Mouse (Mus musculus) C2C12 (cell line): Measurements from ENCODE around the gene Med13l. TPM values are rescaled to one million over a fixed set of nuclear protein-coding genes. Genes with fewer than 3 reads are reported as not detected.

Experiments
- H3K27me3 ChIP-seq: one replicate; pipeline ENCODE4 v1.6.1; 2011; ENCODE audit not compliant: control insufficient read depth, insufficient read depth, insufficient read length
- H3K36me3 ChIP-seq: one replicate; pipeline ENCODE4 v1.6.1; 2011; ENCODE audit not compliant: control insufficient read depth, insufficient read depth
- H3K4me3 ChIP-seq: one replicate; pipeline ENCODE4 v1.5.1; 2011; ENCODE audit warnings: mild to moderate bottlenecking, control low read depth; ENCODE audit not compliant: poor library complexity, insufficient read depth, severe bottlenecking
- H3K79me2 ChIP-seq: one replicate; pipeline ENCODE4 v1.6.1; 2011; ENCODE audit not compliant: control insufficient read depth, insufficient read depth
- H3K79me3 ChIP-seq: one replicate; pipeline ENCODE4 v1.6.1; 2011; ENCODE audit warnings: low read depth, control low read depth
- H3ac ChIP-seq: one replicate; pipeline ENCODE3; 2011; ENCODE audit warnings: low read depth; ENCODE audit not compliant: control insufficient read depth, insufficient read length
- CEBPB ChIP-seq: IDR thresholded peaks from one replicate; pipeline ENCODE4 v1.6.1; 2011; ENCODE audit warnings: low read depth, mild to moderate bottlenecking, control low read depth, moderate library complexity
- CTCF ChIP-seq: IDR thresholded peaks from one replicate; pipeline ENCODE4 v1.5.1; 2011; ENCODE audit not compliant: control insufficient read depth, insufficient read depth, insufficient read length
- FOSL1 ChIP-seq: IDR thresholded peaks from one replicate; pipeline ENCODE4 v1.8.0; 2011; ENCODE audit warnings: mild to moderate bottlenecking, low read length; ENCODE audit not compliant: poor library complexity, insufficient read depth, severe bottlenecking
- MAX ChIP-seq: IDR thresholded peaks from one replicate; pipeline ENCODE4 v1.6.1; 2011; ENCODE audit warnings: mild to moderate bottlenecking, control low read depth
- MYOD1 ChIP-seq: IDR thresholded peaks from one replicate; pipeline ENCODE4 v1.6.1; 2011; ENCODE audit warnings: low read depth; ENCODE audit not compliant: control insufficient read depth, insufficient read length
- MYOG ChIP-seq: IDR thresholded peaks from one replicate; pipeline ENCODE4 v1.6.1; 2011; ENCODE audit not compliant: control insufficient read depth, insufficient read length; ENCODE audit errors: extremely low read depth
- USF1 ChIP-seq: IDR thresholded peaks from one replicate; pipeline ENCODE4 v1.6.1; 2011; ENCODE audit warnings: low read depth, mild to moderate bottlenecking, control low read depth, moderate library complexity
- polyA plus RNA-seq: library from polyadenylated mRNA; unstranded; fragments of >200 nt; fragmentation: generic; extraction: Trizol; gene quantifications from one replicate; pipeline ENCODE4 v1.2.1, GENCODE M21; 2012; ENCODE audit warnings: missing spikeins

Med13l gene
- polyA plus RNA-seq, 1 experiment = 6.7 TPM

DNA sequence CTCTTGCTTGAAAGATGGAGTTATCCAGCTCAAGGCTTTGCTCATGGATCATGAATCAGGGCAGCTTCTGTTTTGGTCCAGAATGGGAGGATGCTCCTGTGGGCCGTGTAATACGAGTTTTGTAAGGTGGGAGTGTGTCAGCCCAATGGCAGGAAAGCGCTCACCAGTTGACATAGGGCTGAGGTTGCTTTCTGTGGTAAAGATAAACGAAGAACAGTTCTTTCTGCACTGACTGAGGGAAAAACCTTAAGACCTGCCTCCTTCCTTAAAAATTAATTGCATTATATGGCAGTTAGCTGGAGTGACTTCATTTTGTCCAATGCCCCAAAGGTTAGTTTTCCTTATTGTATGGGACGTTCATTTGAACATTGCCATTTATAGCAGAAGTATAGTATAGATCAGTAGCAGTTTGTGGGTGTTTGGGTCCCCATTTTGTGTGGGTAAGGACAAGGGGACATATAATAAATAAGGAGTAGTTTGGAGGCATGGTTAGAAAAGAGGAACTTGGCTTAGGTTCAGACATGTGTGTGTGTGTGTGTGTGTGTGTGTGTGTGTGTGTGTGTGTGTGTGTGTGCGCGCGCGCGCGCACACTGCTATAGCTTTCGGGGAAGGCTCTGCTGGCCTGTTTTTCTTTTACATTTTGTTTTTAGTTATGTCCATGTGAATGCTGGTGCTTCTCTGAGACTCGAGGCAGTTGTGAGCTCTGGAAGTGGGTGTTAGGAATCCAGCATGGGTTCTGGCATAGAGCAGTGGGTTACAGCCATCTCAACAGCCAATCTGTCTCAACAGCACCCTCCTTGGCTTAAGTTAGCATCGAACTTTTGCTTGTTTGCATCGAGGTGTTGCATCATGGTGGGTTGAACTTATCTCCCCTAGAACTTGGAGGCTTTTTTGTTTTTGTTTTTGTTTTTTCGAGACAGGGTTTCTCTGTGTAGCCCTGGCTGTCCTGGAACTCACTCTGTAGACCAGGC lies 76.2 kb downstream of the Med13l start:
- H3K4me3 ChIP-seq = no peak overlapping the region
- no peaks in the 10 kb centered on the region for H3K27me3 ChIP-seq
- H3K79me2 ChIP-seq = peaks cover 95% of the 10 kb centered on the region
- no peak overlapping the region for H3ac ChIP-seq
- no peak for TF ChIP-seq MYOD1
- no peak for TF ChIP-seq MYOG
- no peak for TF ChIP-seq MAX
- TF ChIP-seq CEBPB = no peak
- TF ChIP-seq USF1 = no peak
- TF ChIP-seq FOSL1 = no peak
- TF ChIP-seq CTCF = no peak
- H3K36me3 ChIP-seq = no peaks in the 10 kb centered on the region
- H3K79me3 ChIP-seq = peaks cover 57% of the 10 kb centered on the region

DNA sequence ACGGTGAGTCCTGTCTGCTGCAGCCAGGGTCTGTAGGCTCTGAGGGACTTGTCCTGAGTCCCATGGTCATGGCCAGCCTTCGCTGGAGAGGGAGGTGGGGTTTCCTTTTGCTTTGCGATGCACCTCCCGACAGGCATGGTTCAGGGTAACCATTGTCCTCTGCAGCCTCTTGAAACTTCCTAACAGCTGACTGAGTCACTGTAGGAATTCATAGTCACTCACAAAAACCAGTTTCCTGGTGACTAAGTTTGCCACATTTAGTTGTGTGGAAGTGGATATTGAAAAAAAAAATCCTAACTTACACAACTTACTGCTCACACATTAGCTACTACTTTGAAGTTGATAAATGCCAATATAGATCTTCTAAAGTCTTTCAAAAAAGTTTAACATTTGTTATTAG lies 77.5 kb downstream of the Med13l start:
- Histone ChIP-seq H3K36me3 (no peaks in the 10 kb centered on the region), H3K79me3 (peaks cover 57% of the 10 kb centered on the region), H3ac (peak overlapping the region; percentile 59), H3K27me3 (no peaks in the 10 kb centered on the region), H3K4me3 (no peak overlapping the region), H3K79me2 (peaks cover 91% of the 10 kb centered on the region)
- no peak for TF ChIP-seq CEBPB
- peak; percentile 11 for TF ChIP-seq MYOD1

DNA sequence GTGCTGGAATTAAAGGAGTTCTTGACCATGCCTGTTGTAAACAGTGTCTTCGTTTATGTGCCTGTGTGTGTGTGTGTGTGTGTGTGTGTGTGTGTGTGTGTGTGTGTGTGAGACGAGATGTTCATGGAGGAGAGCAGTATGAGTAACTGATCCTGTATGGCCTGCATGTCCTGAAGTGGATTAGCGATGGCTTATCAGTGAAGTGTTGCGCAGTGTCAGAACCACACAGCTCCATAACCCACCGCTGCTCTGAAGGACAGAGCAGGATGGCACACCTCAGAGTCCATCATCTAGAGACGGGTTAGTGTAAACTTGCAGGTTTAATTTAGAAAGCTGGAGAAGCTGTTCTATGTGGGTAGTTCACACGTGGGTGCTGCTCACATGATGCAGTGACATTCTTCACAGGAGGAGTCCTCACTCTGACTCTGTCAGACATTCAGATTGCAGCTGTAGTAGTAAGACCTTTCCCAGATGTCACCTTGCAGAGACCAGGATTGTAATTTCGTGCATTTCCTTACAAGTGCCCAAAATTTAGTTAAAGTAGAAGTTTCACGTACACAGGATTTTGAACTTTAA lies 78.1 kb downstream of the Med13l start:
- H3K4me3 ChIP-seq = no peak overlapping the region
- no peak overlapping the region for H3ac ChIP-seq
- H3K36me3 ChIP-seq = no peaks in the 10 kb centered on the region
- H3K79me3 ChIP-seq = peaks cover 55% of the 10 kb centered on the region
- no peaks in the 10 kb centered on the region for H3K27me3 ChIP-seq
- peaks cover 92% of the 10 kb centered on the region for H3K79me2 ChIP-seq
- TF ChIP-seq MAX = no peak
- no peak for TF ChIP-seq CTCF
- TF ChIP-seq CEBPB = no peak
- no peak for TF ChIP-seq MYOD1
- no peak for TF ChIP-seq FOSL1
- no peak for TF ChIP-seq MYOG
- no peak for TF ChIP-seq USF1

DNA sequence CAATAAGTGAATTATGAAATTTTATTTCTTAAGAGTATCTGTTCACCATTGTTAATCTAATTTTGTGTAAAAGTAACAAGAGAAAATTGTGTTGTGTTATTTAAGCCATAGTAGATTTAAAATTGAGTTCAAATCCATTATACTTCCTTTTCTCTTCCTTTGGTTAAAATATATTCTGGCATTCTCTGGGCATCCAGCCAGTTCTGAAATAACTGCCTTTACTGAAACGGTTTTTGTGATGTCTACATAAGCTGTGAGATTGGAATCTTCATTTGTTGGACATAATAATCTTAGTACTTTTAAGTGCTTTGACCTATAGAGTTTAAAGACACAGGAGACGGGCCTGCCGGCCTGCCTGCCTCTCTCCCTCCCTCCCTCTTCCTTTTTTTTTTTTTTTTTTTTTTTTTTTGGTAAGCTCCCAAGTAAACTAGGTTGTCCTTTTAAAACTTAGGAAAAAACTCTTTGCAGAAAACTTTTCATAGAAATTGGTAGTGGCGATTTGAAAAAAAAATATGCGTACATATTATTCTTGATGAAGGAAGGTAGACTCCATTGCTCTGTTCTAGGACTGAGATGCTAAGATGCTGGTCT lies 78.7 kb downstream of the Med13l start:
- no peak for TF ChIP-seq FOSL1
- TF ChIP-seq MYOD1 = no peak
- no peak for TF ChIP-seq MAX

DNA sequence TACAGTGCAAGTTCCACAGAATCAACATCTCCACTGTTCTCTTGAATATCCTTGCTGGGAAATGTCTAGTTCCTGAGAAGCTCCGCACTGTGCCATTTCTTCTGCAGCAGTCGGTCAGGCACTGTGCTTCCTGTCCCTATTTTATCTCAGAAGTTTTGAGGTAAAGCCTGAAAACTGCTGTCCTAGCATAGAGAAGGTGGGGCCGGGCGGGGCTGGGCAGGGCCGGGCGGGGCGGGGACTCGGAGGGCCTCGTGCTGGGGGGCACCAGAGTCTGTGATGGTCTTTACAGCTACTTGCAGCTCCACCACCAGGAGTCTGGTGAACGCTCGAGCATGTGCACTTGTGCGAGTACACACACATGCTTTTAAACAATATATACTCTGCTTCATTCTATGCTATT lies 83.6 kb downstream of the Med13l start:
- H3ac ChIP-seq = no peak overlapping the region

More for the DNA sequence above, 78.7 kb downstream of the Med13l start:
- Histone ChIP-seq H3K79me3 (peaks cover 50% of the 10 kb centered on the region), H3K27me3 (no peaks in the 10 kb centered on the region), H3K4me3 (no peak overlapping the region), H3ac (no peak overlapping the region), H3K79me2 (peaks cover 91% of the 10 kb centered on the region), H3K36me3 (no peaks in the 10 kb centered on the region)

DNA sequence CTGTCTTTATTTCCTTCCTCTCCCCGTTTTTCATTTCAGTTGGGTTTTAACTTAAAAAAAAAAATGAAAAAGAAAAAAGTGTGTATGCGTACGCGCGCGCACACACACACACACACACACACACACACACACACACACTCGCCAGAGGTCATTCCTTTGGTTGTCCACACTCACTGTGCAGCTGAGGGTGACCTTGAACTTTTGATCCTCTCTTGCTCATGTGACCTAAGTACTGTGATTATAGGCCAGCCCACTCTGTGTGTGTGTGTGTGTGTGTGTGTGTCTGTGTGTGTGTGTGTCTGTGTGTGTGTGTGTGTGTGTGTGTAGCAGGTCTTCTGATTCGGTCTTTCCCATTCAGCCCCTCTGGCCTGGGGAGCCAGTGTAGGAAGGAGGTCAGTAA lies 84.0 kb downstream of the Med13l start:
- Histone ChIP-seq H3K27me3 (no peaks in the 10 kb centered on the region), H3ac (no peak overlapping the region), H3K79me2 (peaks cover 92% of the 10 kb centered on the region), H3K36me3 (no peaks in the 10 kb centered on the region), H3K4me3 (no peak overlapping the region), H3K79me3 (peaks cover 39% of the 10 kb centered on the region)
- TF ChIP-seq MYOG (no peak), USF1 (no peak), CEBPB (no peak), CTCF (no peak), MAX (no peak), FOSL1 (no peak), MYOD1 (no peak)

More for the DNA sequence above, 83.6 kb downstream of the Med13l start:
- no peak for TF ChIP-seq MAX
- no peak for TF ChIP-seq USF1
- TF ChIP-seq MYOD1 = no peak
- TF ChIP-seq FOSL1 = no peak
- TF ChIP-seq MYOG = no peak
- Histone ChIP-seq H3K27me3 (no peaks in the 10 kb centered on the region), H3K79me3 (peaks cover 37% of the 10 kb centered on the region), H3K4me3 (no peak overlapping the region), H3K36me3 (no peaks in the 10 kb centered on the region), H3K79me2 (peaks cover 93% of the 10 kb centered on the region)
